Mouse (Mus musculus) lung, postnatal 25 days (tissue): ENCODE measurements around the gene Sigirr.

Experiments
- DNase-seq: peaks from one replicate; pipeline ENCODE4 v3.0.0; 2022; ENCODE audit warnings: low spot score

The Sigirr gene

DNA sequence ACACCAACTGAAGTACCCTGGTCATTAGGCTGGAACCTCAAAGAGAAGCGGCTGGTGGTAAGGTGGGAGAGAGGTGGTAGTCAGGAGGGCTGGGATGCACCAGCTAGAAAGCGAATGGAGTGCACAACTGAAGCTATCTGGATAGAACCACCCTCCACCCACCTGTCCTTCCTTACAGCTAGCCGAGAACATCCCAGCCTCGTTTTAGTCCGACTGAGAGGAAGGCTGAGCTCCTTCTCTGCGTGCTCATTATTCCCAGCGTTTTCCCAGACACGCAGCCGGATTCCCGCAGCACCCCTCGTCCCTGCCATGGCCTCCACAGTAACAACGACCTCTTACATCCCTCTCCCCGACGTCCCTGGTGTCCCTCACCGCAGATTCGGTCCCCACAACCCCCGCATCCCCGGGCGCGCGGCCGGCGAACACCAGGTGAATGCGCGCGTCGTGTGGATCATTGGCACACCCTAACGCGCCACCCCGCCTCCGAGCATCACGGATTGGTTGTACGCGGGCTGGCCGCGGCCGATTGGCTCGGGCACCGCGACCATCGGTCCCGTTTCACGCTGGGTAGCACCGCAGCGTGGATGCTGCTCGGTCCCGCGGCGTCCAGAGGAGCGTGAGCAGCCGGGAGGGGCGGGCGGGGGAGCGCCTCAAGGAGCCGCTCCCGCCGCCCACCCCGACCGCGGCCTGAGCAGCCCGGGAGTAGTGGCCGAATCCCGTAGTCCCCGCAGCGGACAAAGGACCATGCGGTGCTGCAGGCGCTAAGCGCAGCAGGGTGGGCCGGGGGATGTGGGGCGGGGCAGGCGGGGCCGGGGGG is 39.7 kb downstream of the Sigirr start, which contains the start of gene B4galnt4:
TSS of gene B4galnt4 (plus strand) at position 679 of the 817 bp plus-strand sequence.
- peak; percentile 52 for DNase-seq

DNA sequence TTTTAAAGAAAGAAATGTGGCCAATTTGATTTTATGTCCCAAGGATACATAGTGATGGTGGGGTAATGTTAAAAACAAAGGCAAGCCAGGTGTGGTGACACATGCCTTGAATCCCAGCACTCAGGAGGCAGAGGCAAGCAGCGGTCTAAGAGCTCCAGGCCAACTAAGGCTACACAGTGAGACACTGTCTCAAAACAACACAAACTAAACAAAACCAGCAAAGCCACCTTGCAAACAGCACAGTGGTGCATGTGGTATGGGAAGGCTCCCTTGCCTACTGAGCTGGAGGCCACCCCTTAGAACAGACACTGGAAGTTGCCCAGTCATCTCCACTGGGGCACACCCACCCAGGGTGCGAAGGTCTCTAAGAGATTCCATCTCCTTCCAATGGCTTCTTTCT is 40.4 kb downstream of the Sigirr start:
- no peak for DNase-seq

DNA sequence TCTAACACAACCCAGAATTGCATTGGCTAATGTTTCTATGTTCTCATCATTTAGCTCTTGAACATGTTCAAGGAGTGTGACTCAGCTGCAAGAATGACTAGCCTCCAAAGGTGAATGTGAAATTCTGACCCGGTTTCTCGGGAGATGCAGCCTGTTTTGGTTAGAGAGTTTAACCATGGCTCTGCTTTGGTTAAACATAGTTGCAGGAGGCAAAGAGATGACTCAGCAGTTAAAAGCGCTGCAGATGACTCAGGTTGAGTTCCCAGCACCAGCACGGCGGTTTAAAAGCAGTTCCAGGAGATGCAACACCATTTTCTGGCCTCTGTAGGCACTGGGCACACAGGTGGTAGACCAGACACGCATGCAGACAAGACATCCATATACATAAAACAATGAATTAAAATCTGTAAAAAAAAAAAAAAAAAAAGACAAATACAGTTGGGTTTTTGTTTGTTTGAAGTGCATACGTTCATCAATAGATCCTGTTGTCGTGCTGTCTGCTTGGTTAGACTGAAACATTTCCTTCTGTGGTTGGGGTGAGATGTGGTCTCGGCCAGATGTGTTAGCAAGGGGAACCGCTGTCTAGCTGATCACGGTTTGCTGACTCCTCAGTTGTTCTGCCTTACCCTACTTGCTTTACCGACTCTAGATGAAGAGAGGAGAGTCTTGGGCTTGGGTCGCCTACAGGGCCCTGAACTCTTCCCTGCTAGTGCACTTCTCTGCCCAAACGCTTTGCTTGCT is 41.6 kb downstream of the Sigirr start:
- no peak for DNase-seq

DNA sequence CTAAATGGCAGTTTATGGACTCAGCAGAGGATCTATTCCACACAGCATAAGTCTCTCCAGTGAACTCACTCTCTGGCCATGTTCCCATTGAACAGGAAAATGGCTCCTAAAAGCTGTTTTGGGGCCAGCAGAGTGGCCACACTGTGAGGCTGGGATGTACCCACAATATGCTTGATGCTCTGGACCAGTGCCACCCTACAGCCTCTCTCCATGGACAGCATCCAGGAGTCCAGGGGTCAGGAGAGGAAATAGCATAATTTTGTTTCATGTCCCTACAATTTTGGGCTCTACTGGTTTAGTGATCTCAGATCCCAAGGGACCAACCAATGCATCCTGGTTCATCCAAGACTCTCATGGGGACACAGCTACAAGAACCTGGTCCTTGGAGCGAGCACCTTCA is 42.8 kb downstream of the Sigirr start:
- no peak for DNase-seq

DNA sequence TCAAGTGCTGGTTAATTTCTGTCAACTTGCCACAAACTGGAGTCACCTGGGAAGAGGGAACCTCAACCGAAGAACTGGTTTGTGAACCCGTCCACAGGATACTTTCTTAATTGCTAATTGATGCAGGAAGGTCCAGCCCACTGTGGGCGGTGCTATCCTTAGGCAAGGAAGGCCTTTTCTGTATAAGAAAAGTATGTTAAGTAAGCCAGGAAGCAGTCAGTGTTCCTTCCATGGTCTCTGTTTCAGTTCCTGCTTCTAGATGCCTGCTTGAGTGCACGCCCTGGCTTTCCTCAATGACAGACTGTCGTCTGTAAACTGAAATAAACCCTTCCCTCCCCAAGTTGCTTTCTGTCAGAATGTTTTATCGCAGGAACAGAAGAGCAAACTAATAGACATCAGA is 43.4 kb downstream of the Sigirr start:
- DNase-seq = no peak

DNA sequence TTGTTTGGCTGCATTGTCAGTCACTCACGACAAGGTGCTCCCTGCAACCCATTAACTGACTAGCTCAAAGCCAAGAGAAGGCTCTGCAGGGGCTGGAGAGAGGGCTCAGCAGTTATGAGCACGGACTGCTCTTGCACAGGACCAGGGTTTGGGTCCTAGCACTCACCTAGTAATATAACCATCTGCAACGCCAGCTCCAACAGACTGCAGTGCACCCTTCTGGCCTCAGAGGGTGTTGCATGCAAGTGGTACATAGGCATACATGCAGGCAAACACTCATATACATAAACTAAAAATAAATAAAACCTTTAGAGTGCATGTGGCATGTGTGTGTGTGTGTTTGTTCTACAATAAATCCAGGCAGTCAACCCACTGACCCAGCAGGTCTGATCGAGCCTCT is 44.6 kb downstream of the Sigirr start:
- DNase-seq = no peak

DNA sequence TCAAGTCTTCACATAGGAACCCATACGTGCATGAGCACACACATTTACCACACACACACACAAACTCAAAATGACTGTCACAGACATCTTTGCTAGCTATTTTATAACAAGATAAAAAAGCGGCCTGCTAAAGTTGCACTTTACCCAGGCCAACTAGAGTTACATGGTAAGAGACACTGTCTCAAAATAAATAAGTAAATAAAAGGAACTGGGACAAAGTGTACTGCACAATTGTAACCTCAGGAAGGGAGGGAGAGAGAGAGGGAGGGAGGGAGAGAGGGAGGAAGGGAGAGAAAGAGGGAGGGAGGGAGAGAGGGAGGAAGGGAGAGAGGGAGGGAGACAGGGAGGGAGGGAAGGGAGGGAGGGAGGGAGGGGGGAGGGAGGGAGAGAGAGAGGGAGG is 48.0 kb downstream of the Sigirr start:
- no peak for DNase-seq

DNA sequence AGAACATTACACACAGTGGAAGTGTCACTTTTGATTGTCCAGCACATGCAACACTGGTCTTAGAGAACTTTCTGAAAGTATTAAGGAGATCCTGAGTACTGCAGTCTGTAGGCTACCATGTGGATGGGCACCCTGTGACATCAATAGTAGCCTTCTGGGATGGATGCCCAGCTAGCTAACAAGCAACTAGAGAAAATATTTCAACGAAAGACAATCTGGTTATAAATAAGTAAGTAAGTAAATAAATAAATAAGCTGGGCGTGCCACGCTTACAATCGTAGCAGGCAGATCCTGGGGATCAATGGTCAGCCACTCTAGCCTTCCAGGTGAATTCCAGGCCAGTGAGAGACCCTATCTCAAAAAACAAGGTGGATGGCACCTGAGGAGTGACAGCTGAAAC is 48.4 kb downstream of the Sigirr start:
- no peak for DNase-seq

DNA sequence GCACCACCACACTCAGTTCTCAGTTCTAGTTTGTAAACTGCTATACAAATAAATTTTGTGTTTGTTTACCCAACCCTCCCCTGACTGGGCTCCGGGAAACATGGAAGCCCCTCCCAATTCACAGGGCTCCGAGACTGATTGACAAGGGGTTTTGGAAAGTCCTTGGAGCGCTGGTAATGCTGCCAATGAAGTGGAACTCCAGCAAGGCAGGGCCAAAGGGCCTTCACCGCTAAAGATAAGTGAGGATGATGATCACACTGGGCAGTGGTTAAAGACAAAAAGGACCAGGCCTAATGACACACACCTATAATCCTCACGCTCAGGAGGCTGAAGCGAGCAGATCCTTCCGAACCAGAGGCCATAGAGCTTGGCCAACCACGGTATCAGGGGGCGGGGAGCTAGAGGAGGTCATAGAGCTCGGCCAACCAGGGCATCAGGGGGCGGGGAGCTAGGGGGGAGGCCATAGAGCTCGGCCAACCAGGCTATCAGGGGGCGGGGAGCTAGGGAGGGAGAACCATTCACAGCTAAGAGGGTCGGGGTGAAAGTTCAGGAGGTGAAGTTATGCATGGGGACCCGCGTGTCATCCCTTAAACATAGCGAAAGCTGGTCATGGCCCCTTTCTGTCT is 49.2 kb downstream of the Sigirr start:
- no peak for DNase-seq

DNA sequence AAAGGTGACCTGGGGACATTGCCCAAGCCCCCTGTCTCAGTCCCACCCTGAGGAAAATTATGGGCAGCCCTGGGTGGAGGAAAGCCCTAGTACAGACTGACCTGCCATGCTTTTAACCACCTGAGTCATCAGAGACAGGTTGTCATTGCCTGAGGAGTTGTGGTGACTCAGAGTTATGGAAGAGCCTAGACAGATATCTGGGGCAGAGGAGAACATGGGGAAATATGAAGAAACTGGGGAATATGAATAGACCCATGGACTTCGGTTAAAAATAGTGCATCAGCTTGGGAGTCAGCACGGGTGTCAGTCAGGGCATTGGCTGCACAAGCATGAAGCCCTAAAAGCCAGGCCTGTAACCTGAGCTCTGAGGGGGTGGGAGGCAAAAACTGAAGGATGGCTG is 51.0 kb downstream of the Sigirr start:
- DNase-seq = no peak

DNA sequence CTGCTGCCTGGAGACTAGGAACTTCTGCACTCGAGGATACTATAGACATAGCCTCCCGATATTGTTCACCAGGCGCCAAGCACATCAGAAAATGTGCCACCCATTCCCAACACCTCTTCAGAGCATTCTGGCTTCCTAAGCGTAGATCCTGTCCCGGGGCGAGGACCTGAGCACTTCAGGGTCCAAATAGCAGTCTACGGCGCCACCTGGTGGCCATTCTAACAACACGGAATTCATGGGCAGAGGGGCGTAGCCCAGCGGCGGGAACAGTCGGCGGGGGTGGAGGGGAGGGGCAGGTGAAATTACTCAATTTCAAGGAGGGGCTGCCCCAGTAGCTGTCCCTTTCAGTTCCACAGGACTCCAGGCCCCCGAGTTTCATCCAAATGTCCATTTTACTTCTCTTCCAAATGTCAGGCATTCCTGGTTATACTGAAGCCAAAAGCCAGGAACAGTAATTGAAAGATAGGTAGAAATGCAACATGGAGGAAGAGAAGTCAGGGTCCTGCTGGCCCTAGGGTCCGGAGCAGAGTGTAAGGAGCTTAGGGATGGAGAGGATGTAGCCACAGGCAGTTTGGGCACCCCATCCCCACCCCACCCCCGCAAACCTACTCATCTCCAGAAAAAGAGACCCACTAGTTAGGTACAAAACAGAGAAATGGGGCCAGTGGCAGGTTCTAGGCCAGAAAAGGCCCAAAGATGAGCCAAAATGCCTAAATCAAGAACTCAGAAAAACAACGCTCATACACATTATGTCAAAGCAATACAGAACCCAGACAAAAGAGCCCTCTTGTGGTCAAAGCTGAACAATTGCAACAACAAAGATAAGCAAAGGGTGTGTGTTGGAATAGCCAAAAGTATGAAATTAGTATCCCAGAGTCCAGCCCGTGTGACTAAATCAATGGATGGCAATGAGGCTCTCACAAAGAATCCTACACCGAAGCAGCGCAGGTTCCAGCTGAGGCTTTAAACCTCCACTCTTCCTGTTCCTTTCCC is 51.9 kb downstream of the Sigirr start:
- DNase-seq = peak; percentile 94

DNA sequence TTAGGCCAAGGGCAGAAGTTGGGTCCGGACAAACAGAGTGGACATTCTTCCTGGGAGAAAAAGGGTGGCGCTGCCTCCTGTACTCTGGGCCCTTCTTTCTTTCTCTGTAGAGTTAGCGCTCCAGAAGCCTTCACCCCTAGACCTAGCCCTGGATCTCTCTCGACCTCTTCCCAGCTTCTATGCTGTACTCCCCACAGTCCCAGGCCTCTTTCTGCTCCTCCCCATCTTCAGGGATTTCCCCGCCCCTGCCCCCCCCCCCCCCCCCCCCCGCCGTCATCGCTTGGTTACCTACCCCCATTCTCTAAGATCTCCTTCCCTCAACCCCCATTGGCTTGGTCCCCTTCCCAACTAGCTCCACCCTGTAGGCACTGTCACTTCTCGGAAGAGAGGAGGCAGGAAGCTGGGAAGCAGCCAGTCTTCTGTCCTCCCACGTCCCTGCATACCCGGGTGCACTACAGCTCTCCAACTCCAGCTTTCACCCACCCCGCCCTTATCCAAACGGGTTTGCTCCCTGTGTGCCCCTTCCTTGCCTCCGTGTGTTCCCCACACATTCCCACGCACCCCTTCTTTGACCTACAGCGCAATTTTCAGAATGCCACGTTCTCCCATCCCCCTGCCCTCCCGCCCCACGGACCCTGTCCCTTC is 52.7 kb downstream of the Sigirr start:
- peak; percentile 91 for DNase-seq

DNA sequence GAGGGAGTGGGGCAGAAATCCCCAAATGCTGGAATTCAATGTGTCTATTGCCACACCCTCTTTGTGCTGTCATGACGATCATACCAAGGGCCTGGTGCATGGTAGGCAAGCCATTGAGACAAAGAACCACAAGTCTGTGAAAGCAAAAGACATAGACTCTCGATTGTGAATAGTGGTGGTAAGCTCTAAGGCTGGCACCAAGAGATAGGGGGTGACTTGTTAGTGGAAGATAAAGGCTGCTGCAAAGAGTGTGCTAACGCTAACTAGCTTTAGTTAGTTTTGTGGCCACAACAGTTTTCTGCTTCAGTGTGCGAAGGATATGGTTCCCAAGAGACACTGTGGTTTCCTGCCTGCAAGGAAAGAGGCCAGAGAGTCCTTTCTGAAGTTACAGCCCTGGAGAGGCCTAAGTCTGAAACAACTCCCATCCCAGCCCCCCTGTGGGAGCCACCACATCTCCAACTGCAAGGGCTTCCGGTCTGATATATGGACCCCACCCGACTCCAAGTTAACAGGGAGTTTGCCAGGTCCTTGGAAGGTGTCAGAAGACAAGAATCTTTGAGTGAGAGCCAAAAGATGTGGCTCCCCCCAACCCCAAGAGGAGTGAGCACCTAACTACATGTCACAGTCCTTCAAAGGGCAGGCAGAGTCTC is 53.3 kb downstream of the Sigirr start:
- peak; percentile 25 for DNase-seq

DNA sequence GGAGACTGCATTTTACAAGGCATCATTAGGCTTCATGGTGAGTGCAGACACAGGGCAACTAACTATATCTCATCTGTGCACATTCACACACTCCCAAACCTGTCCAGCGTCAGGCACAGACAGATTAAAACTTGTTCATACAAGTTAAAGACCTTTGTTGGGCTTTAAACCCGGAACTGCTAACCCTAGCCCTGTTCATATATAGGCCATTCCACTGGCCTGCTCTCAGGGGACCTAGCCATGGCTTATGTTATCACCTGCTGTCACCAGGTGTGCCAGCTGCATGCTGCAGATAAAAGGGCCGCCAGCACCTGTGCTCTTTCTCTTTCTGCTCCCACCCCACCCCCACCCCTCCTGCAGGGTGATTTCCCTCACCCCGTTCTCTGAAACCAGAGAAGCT is 57.8 kb downstream of the Sigirr start:
- DNase-seq = no peak

DNA sequence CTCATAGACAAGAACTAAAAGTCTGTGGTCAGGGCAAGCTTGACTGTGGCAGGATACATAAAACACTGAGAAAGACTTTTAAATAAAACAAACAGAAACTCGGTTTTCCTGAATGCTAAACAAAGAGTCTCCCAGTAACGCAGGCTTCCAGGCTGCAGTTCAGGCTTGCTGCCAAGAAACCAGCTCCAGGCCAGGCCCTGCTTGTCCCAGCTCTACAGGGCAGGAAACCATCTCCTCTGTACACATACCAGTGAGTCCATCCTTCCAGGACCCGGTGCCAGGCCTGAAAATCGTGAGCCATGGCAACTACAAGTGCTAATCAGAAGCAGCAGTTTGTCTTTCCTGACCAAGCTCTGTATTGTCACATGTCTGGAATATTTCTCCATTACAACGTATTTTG is 58.7 kb downstream of the Sigirr start:
- peak; percentile 90 for DNase-seq
